Mouse (Mus musculus): ENCODE results near the gene Nsf. TPM values are rescaled to one million over a fixed set of nuclear protein-coding genes. Genes with fewer than 3 reads are reported as not detected.
A peak's percentile ranks its signal among the peaks of the same experiment; 100 is the strongest.

Gene Nsf
- polyA plus RNA-seq, 1 experiment from 2014 or later = 123 TPM

GRCm38 (mm10) chr11:103979381-103979780 lies 25.5 kb upstream of the Nsf start:
- Histone ChIP-seq H3K27me3 (no peaks in the 10 kb centered on the region), H3K4me1 (replicated peaks) (peaks cover 5% of the 10 kb centered on the region; the same call in 1 of the 2 replicates), H3K4me3 (no peak overlapping the region), H3K4me2 (no peak overlapping the region), H3K9me3 (no peaks in the 10 kb centered on the region), H3K36me3 (peaks cover 93% of the 10 kb centered on the region), H3K27ac (replicated peaks) (no peak overlapping the region), H3K9ac (no peak overlapping the region)
- WGBS = 88% methylated on average over 4 of the region's 4 CpGs
- ATAC-seq (ENCODE audit: low read depth) = no peak

GRCm38 (mm10) chr11:103970876-103971275 lies 17.0 kb upstream of the Nsf start:
- Histone ChIP-seq H3K9me3 (no peaks in the 10 kb centered on the region), H3K4me2 (no peak overlapping the region), H3K4me3 (no peak overlapping the region), H3K4me1 (replicated peaks) (peaks cover 36% of the 10 kb centered on the region), H3K27ac (replicated peaks) (no peak overlapping the region), H3K27me3 (no peaks in the 10 kb centered on the region), H3K9ac (no peak overlapping the region), H3K36me3 (peaks cover 51% of the 10 kb centered on the region)
- no peak for ATAC-seq (ENCODE audit: low read depth)
- WGBS = 78% methylated on average over 3 of the region's 3 CpGs

DNA sequence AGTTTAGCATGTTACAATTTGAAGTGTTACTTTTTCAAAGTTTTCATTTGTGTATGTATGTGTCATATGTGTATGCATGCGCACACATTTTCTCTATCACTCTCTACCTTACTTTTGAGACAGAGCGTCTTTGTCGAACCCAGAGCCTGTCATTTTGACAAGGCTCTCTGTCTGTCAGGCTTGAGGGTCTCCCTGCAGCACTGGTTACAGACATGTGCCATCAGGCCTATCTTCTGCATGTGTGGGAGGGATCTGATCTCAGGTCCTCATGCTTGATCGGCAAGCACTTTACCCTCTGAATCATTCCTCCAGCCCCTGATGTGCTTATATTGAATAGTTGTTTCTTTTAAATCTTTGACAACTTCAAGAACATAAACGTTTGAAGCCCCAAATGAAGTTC lies 15.4 kb upstream of the Nsf start:
- no peak overlapping the region for H3K27ac ChIP-seq (replicated peaks)
- peaks cover 36% of the 10 kb centered on the region for H3K4me1 ChIP-seq (replicated peaks)
- no peaks in the 10 kb centered on the region for H3K9me3 ChIP-seq
- H3K9ac ChIP-seq = no peak overlapping the region
- ATAC-seq (ENCODE audit: low read depth) = no peak
- H3K4me3 ChIP-seq = no peak overlapping the region
- no peak overlapping the region for H3K4me2 ChIP-seq
- 97% methylated on average over 5 of the region's 5 CpGs for WGBS
- no peaks in the 10 kb centered on the region for H3K27me3 ChIP-seq
- peaks cover 35% of the 10 kb centered on the region for H3K36me3 ChIP-seq

- Histone ChIP-seq H3K9ac (peak overlapping the region; percentile 95), H3K36me3 (peaks cover 14% of the 10 kb centered on the region), H3K4me3 (peak overlapping the region; percentile 95), H3K4me1 (replicated peaks) (peaks cover 36% of the 10 kb centered on the region), H3K27me3 (no peaks in the 10 kb centered on the region), H3K9me3 (no peaks in the 10 kb centered on the region), H3K27ac (replicated peaks) (peak overlapping the region; percentile 96), H3K4me2 (peak overlapping the region; percentile 77)
- WGBS = under 1% methylated on average over 20 of the region's 20 CpGs
- peak; percentile 12; the same call in 1 of the 2 replicates for ATAC-seq (ENCODE audit: low read depth)
Observed at GRCm38 (mm10) chr11:103967106-103967735, 13.4 kb upstream of the Nsf start.

DNA sequence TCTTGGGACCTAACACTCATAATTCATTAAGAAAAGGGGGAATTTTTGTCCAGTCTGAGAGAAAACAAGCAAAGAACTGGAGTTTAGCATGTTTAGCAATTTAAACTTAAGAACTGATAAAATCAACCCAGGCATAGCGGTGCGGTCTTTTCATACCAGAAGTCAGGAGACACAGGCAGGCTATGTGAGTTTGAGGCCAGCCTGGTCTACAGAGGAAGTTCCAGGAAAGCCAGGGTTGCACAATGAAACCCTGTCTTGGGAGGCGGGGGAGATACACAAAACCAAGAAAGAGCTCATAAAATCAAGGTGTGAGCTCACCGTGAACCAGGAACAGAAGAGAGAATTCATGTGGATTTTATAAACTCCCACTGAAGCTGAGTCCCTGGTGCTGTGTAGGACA lies 3.0 kb upstream of the Nsf start:
- no peak overlapping the region for H3K27ac ChIP-seq (replicated peaks)
- H3K9me3 ChIP-seq = no peaks in the 10 kb centered on the region
- H3K4me3 ChIP-seq = no peak overlapping the region
- no peaks in the 10 kb centered on the region for H3K36me3 ChIP-seq
- H3K4me1 ChIP-seq (replicated peaks) = peaks cover 23% of the 10 kb centered on the region
- no peak overlapping the region for H3K4me2 ChIP-seq
- no peak for ATAC-seq (ENCODE audit: low read depth)
- H3K27me3 ChIP-seq = no peaks in the 10 kb centered on the region
- 90% methylated on average over 4 of the region's 4 CpGs for WGBS
- no peak overlapping the region for H3K9ac ChIP-seq

GRCm38 (mm10) chr11:103953032-103953895 lies 592 bp downstream of the Nsf start:
- 2% methylated on average over 32 of the region's 32 CpGs for WGBS
- Histone ChIP-seq H3K27me3 (no peaks in the 10 kb centered on the region), H3K4me1 (replicated peaks) (peaks cover 24% of the 10 kb centered on the region), H3K9me3 (no peaks in the 10 kb centered on the region), H3K27ac (replicated peaks) (peak overlapping the region; percentile 89), H3K4me2 (peak overlapping the region; percentile 67), H3K36me3 (no peaks in the 10 kb centered on the region), H3K4me3 (peak overlapping the region; percentile 85), H3K9ac (peak overlapping the region; percentile 93)
- ATAC-seq (ENCODE audit: low read depth) = peak; percentile 87

GRCm38 (mm10) chr11:103952635-103953031 lies 1.2 kb downstream of the Nsf start:
- no peaks in the 10 kb centered on the region for H3K27me3 ChIP-seq
- H3K9ac ChIP-seq = peak overlapping the region; percentile 93
- peaks cover 24% of the 10 kb centered on the region for H3K4me1 ChIP-seq (replicated peaks)
- no peak for ATAC-seq (ENCODE audit: low read depth)
- H3K4me3 ChIP-seq = peak overlapping the region; percentile 85
- peak overlapping the region; percentile 67 for H3K4me2 ChIP-seq
- no peaks in the 10 kb centered on the region for H3K9me3 ChIP-seq
- 59% methylated on average over 5 of the region's 5 CpGs for WGBS
- H3K36me3 ChIP-seq = no peaks in the 10 kb centered on the region
- H3K27ac ChIP-seq (replicated peaks) = no peak overlapping the region

DNA sequence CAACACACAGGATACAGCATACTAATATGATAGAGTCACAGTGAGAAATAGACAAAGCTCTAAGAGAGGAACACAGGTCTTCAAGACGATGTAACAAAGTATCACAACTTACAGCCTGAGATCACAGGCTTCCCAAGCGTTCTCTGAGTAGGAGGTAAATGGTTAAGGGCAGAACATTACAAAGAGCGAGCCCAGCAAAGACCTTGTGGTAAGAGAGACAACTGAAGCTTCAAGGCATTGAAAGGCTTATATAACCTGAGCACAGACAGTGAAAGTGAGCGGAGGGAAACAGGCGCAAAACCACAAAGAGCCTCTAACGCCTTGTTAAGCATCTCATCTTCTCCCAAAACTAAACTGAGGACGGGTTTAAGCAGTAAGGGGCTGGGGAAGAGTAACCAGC lies 2.8 kb downstream of the Nsf start:
- H3K27me3 ChIP-seq = no peaks in the 10 kb centered on the region
- 83% methylated on average over 7 of the region's 7 CpGs for WGBS
- peaks cover 24% of the 10 kb centered on the region for H3K4me1 ChIP-seq (replicated peaks)
- H3K27ac ChIP-seq (replicated peaks) = no peak overlapping the region
- no peaks in the 10 kb centered on the region for H3K9me3 ChIP-seq
- H3K4me3 ChIP-seq = no peak overlapping the region
- no peaks in the 10 kb centered on the region for H3K36me3 ChIP-seq
- peak overlapping the region; percentile 67 for H3K4me2 ChIP-seq
- 0 out of 2 replicates have a peak overlapping the region, but pooled peaks have one; percentile 12 for H3K9ac ChIP-seq
- no peak for ATAC-seq (ENCODE audit: low read depth)

GRCm38 (mm10) chr11:103948952-103949351 lies 4.9 kb downstream of the Nsf start:
- no peak for ATAC-seq (ENCODE audit: low read depth)
- Histone ChIP-seq H3K4me3 (no peak overlapping the region), H3K4me2 (no peak overlapping the region), H3K4me1 (replicated peaks) (peaks cover 24% of the 10 kb centered on the region), H3K36me3 (no peaks in the 10 kb centered on the region), H3K27ac (replicated peaks) (no peak overlapping the region), H3K9me3 (no peaks in the 10 kb centered on the region), H3K9ac (no peak overlapping the region), H3K27me3 (no peaks in the 10 kb centered on the region)
- WGBS = 88% methylated on average over 7 of the region's 7 CpGs

GRCm38 (mm10) chr11:103942740-103943139 lies 11.1 kb downstream of the Nsf start:
- no peaks in the 10 kb centered on the region for H3K27me3 ChIP-seq

GRCm38 (mm10) chr11:103941351-103941750 lies 12.5 kb downstream of the Nsf start:
- no peak for ATAC-seq (ENCODE audit: low read depth)
- Histone ChIP-seq H3K27ac (replicated peaks) (no peak overlapping the region), H3K4me2 (no peak overlapping the region), H3K9ac (no peak overlapping the region), H3K9me3 (no peaks in the 10 kb centered on the region), H3K27me3 (no peaks in the 10 kb centered on the region), H3K36me3 (no peaks in the 10 kb centered on the region), H3K4me3 (no peak overlapping the region), H3K4me1 (replicated peaks) (no peaks in the 10 kb centered on the region)
- WGBS = 83% methylated on average over 5 of the region's 5 CpGs

More at GRCm38 (mm10) chr11:103942740-103943139, 11.1 kb downstream of the Nsf start:
- Histone ChIP-seq H3K4me2 (no peak overlapping the region), H3K4me1 (replicated peaks) (no peaks in the 10 kb centered on the region), H3K27ac (replicated peaks) (no peak overlapping the region), H3K36me3 (no peaks in the 10 kb centered on the region), H3K9me3 (no peaks in the 10 kb centered on the region), H3K9ac (no peak overlapping the region), H3K4me3 (no peak overlapping the region)
- no peak for ATAC-seq (ENCODE audit: low read depth)
- 94% methylated on average over 4 of the region's 4 CpGs for WGBS

- 80% methylated on average over 6 of the region's 6 CpGs for WGBS
- H3K27me3 ChIP-seq = no peaks in the 10 kb centered on the region
Observed at GRCm38 (mm10) chr11:103940887-103941286, 13.0 kb downstream of the Nsf start.

More at GRCm38 (mm10) chr11:103940887-103941286, 13.0 kb downstream of the Nsf start:
- no peak for ATAC-seq (ENCODE audit: low read depth)
- no peak overlapping the region for H3K4me2 ChIP-seq
- H3K9me3 ChIP-seq = no peaks in the 10 kb centered on the region
- no peak overlapping the region for H3K9ac ChIP-seq
- H3K27ac ChIP-seq (replicated peaks) = no peak overlapping the region
- H3K4me3 ChIP-seq = no peak overlapping the region
- 0 out of 2 replicates have a peak, but pooled peaks cover under 1% of the 10 kb centered on the region for H3K4me1 ChIP-seq (replicated peaks)
- H3K36me3 ChIP-seq = no peaks in the 10 kb centered on the region

Measured in neural tube, embryonic 13.5 days (tissue).